Mouse (Mus musculus) urinary bladder, adult 2 months (tissue): ENCODE measurements around the gene Gm6460. TPM values are rescaled to one million over a fixed set of nuclear protein-coding genes. Genes with fewer than 3 reads are reported as not detected.
"Not testable (repeated sequence)": the region's sequence is repeated elsewhere in the genome, so short reads cannot be mapped to it uniquely, and the experiment has no call there.

Source experiments
- DNase-seq: peaks from one replicate; pipeline ENCODE4 v3.0.0; 2022; ENCODE audit warnings: low spot score
- polyA plus RNA-seq: library from polyadenylated mRNA; depleted of rRNA; stranded (reverse); fragments of >200 nt; gene quantifications from 2 replicates; pipeline ENCODE4 v1.2.3, GENCODE M21; 2012; rRNA removed

Gm6460 gene
- not detected in 2 replicates for polyA plus RNA-seq

- not testable (repeated sequence) for DNase-seq
These were observed at the start of gene Gm6460 for GRCm38 (mm10) chr5:11594613-11595012. Gene Gm6460, plus strand, starts transcription at chr5:11594913.

Other genes with a start within 250 kb of the Gm6460 start
- not detected in 2 replicates for gene Gm8897, start 178.5 kb upstream of the Gm6460 start, polyA plus RNA-seq
- not detected in 2 replicates for gene Gm8906, start 92.2 kb upstream of the Gm6460 start, polyA plus RNA-seq
- not detected in 2 replicates for gene Gm8922, start 87.0 kb downstream of the Gm6460 start, polyA plus RNA-seq
- gene Gm8926, start 175.6 kb downstream of the Gm6460 start, polyA plus RNA-seq, result not detected in 2 replicates